Mouse (Mus musculus): Measurements from ENCODE around the gene Bcl2l13. TPM values are rescaled to one million over a fixed set of nuclear protein-coding genes. Genes with fewer than 3 reads are reported as not detected.
"Not testable (repeated sequence)": the region's sequence is repeated elsewhere in the genome, so short reads cannot be mapped to it uniquely, and the experiment has no call there.

Gene Bcl2l13
- total RNA-seq, 4 experiments from 2014 or later = 73.8 to 84.5 (median 80.6) TPM

GRCm38 (mm10) chr6:120830866-120831608 lies 5.0 kb upstream of the Bcl2l13 start:
- no peak for DNase-seq (ENCODE audit: low spot score)

- no peak for DNase-seq (ENCODE audit: low spot score)
These were observed 3.9 kb upstream of the Bcl2l13 start for GRCm38 (mm10) chr6:120832097-120832496.

GRCm38 (mm10) chr6:120834766-120835321 lies 1.2 kb upstream of the Bcl2l13 start:
- DNase-seq (ENCODE audit: low spot score) = no peak

- DNase-seq (ENCODE audit: low spot score) = no peak
These were observed 558 bp downstream of the Bcl2l13 start for GRCm38 (mm10) chr6:120836389-120837151.

GRCm38 (mm10) chr6:120837152-120837530 lies 1.1 kb downstream of the Bcl2l13 start:
- DNase-seq (ENCODE audit: low spot score) = no peak

- DNase-seq (ENCODE audit: low spot score) = no peak
These were observed 4.2 kb downstream of the Bcl2l13 start for GRCm38 (mm10) chr6:120840258-120840657.

GRCm38 (mm10) chr6:120841754-120842153 lies 5.7 kb downstream of the Bcl2l13 start:
- peak; percentile 26 for DNase-seq (ENCODE audit: low spot score)

GRCm38 (mm10) chr6:120850720-120851119 lies 14.7 kb downstream of the Bcl2l13 start:
- DNase-seq (ENCODE audit: low spot score) = not testable (repeated sequence)

- DNase-seq (ENCODE audit: low spot score) = peak; percentile 40
These were observed 18.4 kb downstream of the Bcl2l13 start for GRCm38 (mm10) chr6:120854413-120854812.

GRCm38 (mm10) chr6:120858217-120858711 lies 22.3 kb downstream of the Bcl2l13 start:
- no peak for DNase-seq (ENCODE audit: low spot score)

- DNase-seq (ENCODE audit: low spot score) = no peak
These were observed 24.1 kb downstream of the Bcl2l13 start for GRCm38 (mm10) chr6:120860079-120860478.

- DNase-seq (ENCODE audit: low spot score) = no peak
These were observed 30.2 kb downstream of the Bcl2l13 start for GRCm38 (mm10) chr6:120866051-120866814.

- DNase-seq (ENCODE audit: low spot score) = no peak
These were observed 32.8 kb downstream of the Bcl2l13 start for GRCm38 (mm10) chr6:120868824-120869223.

- no peak for DNase-seq (ENCODE audit: low spot score)
These were observed 35.3 kb downstream of the Bcl2l13 start for GRCm38 (mm10) chr6:120871286-120871685.

GRCm38 (mm10) chr6:120873874-120874273 lies 37.9 kb downstream of the Bcl2l13 start:
- no peak for DNase-seq (ENCODE audit: low spot score)

- DNase-seq (ENCODE audit: low spot score) = no peak
These were observed 43.0 kb downstream of the Bcl2l13 start for GRCm38 (mm10) chr6:120879046-120879445.

- no peak for DNase-seq (ENCODE audit: low spot score)
These were observed 48.4 kb downstream of the Bcl2l13 start for GRCm38 (mm10) chr6:120884436-120884835.

- DNase-seq (ENCODE audit: low spot score) = no peak
These were observed 50.7 kb downstream of the Bcl2l13 start for GRCm38 (mm10) chr6:120886696-120887095.

- DNase-seq (ENCODE audit: low spot score) = no peak
These were observed 58.1 kb downstream of the Bcl2l13 start for GRCm38 (mm10) chr6:120894089-120894488.

GRCm38 (mm10) chr6:120894524-120894923 lies 58.5 kb downstream of the Bcl2l13 start:
- DNase-seq (ENCODE audit: low spot score) = no peak

- DNase-seq (ENCODE audit: low spot score) = peak; percentile 57
These were observed 62.3 kb downstream of the Bcl2l13 start for GRCm38 (mm10) chr6:120898188-120898833.

Data from heart, adult 8-10 months (tissue).